Mouse (Mus musculus) lung, postnatal 0 days (tissue): ENCODE data around the gene Nectin2.

ENCODE experiments used
- CTCF ChIP-seq: IDR thresholded peaks from 2 replicates; pipeline ENCODE4 v1.5.1; 2016; ENCODE audit warnings: antibody characterized with exemption, mild to moderate bottlenecking
- EP300 ChIP-seq: IDR thresholded peaks from 2 replicates; pipeline ENCODE4 v1.6.1; 2016; ENCODE audit warnings: antibody characterized with exemption, mild to moderate bottlenecking, control low read depth

DNA sequence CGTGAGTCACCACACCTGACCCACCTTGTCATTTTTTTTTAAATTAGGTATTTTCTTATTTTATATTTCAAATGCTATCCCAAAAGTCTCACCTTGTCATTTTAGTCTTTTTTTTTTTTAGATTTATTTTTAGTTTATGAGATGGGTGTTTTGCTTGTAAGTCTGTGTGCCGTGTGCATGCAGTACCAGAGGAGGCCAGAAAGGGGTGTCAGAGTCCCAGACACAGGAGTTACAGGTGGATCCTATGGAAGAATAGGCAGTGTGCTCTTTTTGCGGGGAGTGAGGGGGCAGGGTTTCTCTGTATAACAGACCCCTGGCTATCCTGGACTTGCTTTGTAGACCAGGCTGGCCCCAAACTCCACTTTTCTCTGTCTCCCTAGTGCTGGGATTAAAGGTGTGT, 11.5 kb downstream of the Nectin2 start:
- TF ChIP-seq CTCF: peak; percentile 62
- TF ChIP-seq EP300: no peak
